Mouse (Mus musculus): ENCODE measurements at regions not wholly inside any gene's neighbourhood (a gene's known extent, or its start where the extent isn't known, plus 50 kb on each side); places are given as distances from the start of the nearest gene placed in this dataset.

- TF ChIP-seq CTCF (IDR thresholded peaks at IDR 0.05; ENCODE audit: control insufficient read depth, insufficient read depth, low read length), result no peak
- no peak for TF ChIP-seq POLR2A (IDR thresholded peaks at IDR 0.05; ENCODE audit: borderline replicate concordance, control insufficient read depth, low read depth, low read length)
Observed at GRCm38 (mm10) chr17:63660841-63661481, 161.1 kb upstream of the Fbxl17 start.

Data from bone marrow, adult 2 months (tissue).